Mouse (Mus musculus) layer of hippocampus, postnatal 25 days (tissue): ENCODE measurements around the gene Lsm3. TPM values are rescaled to one million over a fixed set of nuclear protein-coding genes. Genes with fewer than 3 reads are reported as not detected.
"Not testable (repeated sequence)": the region's sequence is repeated elsewhere in the genome, so short reads cannot be mapped to it uniquely, and the experiment has no call there.

Experiments
- DNase-seq, 2 experiments: peaks; one replicate each; pipeline ENCODE4 v3.0.0; 2022; ENCODE audit warnings: mixed read lengths in 2 of 2, low spot score in 1 of 2; ENCODE audit errors: extremely low spot score in 1 of 2
- total RNA-seq, 2 experiments: library from RNA; stranded (reverse); gene quantifications; 2 replicates each; pipeline ENCODE4 v1.2.3; 2021

Gene Lsm3
- total RNA-seq = 10 to 100 TPM; 35.8 to 38.4 TPM

DNA sequence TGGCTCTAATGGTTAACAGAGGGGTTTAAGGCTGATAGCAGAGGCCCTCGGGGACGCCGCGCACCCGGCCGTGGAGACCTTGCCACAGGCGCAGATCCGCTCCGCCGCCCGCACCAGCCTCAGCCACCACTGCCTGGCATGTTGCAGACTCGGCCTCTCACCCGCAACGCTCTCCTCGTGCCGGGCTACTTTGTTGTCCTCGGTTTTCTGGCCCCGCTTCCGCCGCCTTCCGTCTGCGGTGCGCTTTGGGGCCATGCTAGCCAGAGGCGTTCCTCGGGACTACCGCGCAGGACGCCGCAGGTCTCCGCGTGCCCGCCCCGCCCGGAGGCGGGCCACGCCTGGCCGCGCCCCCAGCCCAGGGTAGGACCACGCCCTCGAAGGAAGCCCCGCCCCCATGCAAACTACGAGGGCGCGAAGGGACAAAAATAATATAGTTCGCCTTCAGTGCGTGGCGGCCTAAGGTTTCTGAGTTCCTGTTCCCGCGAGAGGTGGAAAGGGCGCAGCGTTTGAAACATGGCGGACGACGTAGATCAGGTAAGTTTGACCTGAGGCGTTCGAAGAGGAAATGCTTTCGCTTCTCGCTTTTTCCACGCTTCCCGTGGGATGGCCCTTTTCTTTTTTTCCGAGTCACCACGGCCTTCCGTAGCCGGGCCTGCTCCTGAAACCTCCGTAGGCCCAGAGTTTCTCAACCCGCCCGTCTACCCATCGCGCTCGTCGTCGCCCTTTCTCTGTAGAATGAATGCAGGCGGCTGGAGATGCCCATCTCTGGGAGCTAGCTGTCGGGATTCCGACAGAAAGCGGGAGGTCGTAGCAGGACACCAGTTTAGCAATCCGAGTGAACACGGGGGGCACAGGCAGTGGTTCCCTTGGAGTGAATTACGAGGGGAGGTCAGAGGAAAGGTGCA lies at the start of gene Lsm3, which contains the start of gene Xpc:
Gene Lsm3, plus strand, starts transcription at position 384 of the 905 bp plus-strand sequence.
Gene Xpc, minus strand, starts transcription at position 344 of the 905 bp plus-strand sequence.
- DNase-seq = peak; percentile 95

DNA sequence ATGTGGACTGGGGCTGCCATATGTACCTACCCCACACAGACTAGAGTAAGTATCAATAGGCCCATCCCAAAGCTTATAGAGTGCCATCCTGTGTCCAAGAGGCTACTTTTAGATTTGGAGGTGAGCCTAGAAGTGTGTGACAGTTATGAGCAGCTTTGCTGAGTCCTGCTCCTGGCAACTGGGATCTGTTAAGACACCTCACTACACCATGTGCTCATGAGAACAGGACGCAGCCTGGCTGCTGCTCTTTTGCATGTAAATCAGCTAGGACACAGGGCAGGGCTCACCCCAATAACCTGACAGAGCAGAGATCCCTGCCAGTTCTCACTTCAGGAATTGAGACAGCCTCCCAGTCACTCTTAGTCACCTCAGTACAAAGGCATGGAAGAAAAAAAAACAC lies 48.6 kb upstream of the Lsm3 start:
- no peak for DNase-seq

DNA sequence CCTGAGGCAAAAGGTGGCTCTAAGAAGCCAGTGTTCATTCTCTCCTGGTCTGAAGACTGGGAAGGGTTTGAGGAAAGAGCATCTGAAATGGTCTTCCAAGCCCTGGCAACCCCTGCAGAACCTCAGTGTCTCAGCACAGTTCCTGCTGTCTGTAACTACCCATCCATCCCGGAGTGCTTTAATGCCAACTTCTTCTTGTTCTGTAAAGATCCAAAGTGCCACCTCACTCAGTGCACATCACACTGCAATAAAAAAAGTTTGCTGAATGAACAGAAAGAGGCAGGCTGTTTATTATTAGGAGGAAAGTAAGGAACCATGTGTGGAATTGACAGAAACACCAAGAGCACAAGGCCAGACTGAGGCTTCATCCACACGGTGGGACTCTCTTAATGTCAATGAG lies 45.0 kb upstream of the Lsm3 start:
- DNase-seq = no peak

DNA sequence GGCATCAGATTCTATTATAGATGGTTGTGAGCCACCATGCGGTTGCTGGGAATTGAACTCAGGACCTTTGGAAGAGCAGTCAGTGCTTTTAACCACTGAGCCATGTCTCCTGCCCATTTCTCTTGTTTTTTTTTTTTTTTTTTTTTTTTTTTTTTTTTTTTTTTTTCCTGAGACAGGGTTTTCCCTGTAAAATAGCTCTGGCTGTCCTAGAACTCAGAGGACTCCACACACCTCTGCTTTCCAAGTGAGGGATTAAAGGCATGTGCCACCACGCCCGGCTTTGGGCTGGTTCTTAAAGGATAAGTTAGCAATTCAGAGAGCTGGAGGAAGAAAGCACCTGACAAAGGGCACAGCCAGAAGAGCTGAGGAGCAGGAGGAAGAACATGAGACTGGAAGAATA lies 44.3 kb upstream of the Lsm3 start:
- DNase-seq = not testable (repeated sequence)

DNA sequence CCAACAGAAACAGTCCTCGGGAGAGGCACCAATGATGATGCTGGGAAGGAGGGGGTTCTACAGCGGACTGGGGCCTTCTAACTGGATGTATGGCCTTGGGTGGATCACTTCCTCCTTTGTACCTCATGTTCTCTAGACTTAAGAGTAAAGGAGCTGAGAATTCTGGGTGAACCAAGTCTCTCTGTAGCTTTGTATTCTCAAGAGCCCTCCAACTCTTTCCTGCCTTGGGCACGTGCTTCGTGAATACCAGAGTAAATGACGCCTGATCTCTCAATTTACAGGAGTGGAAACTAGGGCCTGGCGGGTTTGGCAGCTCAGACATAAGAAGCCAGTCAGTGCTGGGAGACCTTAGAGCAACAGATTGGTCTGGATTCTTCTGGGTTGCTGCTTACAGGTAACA lies 43.4 kb upstream of the Lsm3 start:
- no peak for DNase-seq

DNA sequence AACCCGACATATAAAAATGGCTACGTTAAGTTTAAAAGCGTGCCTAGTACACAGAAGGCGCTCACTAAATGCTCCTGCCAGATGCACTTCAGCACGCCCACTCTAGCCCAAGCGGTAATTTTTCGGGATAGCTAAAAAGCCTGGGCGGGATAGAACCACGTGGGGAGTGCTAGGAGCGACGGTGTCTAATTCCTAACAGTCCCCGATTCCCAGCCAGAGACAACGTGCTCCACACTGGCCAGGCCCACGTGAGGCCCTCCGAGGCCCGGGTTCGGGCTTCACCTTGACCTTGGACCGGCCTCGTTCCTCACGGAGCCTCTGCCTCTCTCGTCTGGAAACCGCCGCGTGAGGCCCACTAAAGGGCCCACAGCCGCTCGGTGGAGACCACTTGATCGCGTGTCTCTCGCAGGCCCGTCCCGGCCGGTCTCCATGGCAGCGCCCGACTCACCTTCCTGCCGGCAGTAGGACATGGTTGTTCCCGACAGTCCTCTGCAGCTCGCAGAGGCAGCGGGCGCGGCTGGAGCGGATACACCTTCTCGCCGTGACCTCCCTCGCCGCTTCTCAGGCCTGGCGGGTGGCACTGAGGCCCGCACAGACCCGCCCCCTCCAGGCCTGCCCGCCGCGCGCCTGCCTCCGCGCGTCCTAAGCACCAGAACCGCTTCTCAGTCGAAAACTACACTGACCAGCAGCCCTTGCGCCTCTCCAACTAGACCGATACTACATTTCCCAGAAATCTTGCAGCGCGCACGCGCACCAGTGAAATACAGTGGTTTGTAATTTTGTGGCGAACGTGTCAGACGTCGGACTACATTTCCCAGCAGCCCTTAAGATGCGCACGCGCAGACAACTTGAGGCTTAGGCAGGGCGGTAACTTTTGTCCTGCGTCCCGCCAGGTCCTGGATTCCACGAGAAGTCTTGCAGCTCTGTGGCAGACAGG lies 42.6 kb upstream of the Lsm3 start, which contains the start of the genes Chchd4 and Tmem43:
Gene Chchd4, minus strand, starts transcription at position 679 of the 937 bp plus-strand sequence.
Gene Tmem43, plus strand, starts transcription at position 836 of the 937 bp plus-strand sequence.
- peak; percentile 91 to 95 for DNase-seq

DNA sequence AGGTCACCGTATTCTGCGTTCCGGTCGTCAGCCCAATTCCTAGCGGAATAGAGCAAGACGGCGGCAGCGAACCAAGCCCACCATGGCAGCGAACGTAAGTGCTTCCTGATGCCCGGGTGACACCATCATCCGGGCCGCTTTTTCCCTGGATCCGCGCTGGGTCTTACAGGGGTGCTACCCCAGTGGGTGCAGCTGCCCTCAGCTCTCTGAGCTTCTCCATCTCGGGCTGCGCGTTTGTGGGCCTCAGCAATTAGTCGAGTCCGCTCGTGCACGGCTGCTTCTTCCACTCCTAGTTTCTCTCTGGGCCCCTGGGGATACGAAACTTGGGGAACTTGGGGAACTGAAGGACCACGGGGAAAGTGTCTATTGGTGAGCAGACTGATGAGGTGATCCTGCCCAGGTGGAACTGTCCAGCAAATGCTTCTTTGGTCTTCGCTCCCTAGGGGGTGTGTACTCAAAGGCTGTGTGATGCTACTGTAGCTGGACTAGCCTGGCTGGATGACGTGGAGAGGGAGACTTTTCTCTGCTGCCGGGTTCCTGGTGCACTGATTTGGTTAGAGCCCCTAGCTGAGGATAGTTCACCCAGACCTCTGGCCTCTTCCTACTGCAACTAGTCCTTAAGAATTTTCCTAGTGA lies 41.8 kb upstream of the Lsm3 start:
- DNase-seq = peak in 1 of 2 experiments; percentile 15

DNA sequence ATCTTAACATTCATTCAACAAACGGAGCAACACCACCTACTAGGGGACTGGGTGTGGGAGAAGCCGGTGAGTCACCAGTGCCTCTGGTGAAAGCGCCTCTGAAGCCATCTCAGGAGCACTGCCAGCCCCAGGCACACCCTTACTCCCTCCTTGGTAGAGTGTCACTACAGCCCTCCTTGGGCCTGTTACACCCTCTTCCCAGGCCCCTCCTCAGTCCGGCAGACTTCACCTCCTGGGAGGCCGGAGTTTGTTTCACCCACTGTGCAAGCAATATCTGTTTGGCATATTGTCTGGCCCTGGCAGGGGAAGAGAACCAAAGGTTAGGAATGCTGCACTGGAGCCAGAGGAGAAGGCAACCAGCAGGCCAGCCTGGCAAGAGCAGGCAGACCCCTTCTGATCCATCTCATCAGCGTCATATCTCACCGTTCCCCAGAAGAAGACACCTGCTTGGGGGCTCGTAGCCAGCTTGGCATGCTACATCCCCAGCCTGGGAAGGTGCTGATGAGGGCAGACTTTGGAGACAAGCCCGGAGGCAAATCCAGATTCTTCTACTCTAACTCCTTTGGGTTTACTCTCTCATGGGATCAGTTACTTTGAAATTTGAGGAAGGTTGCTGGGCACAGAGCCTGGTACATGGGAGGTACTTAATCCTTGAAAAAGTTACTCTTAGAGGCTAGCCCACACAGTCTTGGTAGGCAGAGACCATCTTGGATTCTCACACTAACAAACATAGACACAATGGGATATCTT lies 41.1 kb upstream of the Lsm3 start:
- no peak for DNase-seq

DNA sequence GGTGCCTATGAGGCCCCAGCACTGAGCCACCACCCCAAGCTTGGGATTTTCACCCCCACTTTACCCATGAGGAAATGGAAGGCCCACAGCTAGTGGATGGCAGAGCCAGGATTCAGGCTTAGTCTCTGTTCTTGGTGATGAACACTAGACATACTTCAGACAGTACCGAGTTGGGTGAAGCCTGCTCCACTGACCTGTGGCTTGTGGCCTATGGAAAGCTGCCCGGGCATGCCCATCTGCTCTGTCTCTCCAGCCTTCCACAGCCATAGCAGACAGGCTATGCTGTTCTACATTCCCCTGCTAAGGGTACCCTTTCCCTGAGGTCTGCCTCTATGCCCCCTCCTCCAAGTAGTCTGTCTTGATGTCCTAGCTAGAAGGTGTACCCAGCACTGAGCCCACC lies 39.2 kb upstream of the Lsm3 start:
- DNase-seq = no peak

DNA sequence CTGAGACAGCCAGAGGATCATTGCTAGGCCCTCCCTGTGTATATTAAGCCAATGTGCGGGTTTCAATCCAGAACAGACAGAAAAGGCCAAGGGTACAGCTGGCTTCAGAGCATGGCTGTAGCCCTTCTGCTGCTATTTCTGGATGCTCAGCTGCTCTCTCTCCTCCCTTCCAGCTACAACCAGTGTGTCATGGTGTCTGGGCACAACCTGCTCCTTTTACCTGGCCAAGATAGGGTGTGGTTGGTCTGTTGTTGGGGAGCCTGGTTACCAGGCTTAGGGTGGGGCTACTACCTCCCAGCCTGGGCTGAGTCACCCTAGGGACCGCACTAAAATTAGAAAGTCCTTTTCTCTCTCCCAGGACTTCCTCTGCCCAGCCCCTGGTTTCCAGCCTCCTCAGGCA lies 32.4 kb upstream of the Lsm3 start:
- no peak for DNase-seq

DNA sequence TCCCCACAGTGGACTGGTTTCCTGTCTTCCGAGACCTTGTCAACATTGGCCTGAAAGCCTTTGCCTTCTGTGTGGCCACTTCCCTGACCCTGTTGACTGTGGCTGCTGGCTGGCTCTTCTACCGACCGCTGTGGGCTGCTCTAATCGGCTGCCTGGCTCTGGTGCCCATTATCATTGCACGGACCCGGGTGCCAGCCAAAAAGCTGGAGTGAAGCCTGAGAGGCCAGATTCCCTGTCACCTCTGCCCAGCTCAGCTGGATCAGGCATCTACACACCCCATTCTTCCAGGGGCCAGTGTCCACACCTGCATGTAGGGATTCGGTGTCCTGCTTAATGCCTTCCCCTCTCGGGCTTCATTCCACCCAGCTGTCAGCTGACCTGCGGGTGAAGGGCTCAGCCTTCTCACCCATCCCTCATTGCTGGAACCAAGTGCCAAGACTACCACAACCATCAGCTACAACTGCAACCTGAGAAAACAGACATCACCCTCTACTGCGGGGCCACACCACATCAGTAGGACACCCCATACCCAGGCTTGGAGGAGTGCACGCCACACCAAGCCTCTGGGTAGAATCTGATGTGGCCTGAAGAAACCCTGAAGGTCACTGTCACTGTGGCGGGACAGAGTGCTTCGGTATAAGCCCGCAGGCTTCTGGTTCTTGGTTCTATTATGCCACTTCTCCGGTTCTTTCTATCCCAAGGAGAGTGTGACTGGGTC lies 28.8 kb upstream of the Lsm3 start:
- no peak for DNase-seq

DNA sequence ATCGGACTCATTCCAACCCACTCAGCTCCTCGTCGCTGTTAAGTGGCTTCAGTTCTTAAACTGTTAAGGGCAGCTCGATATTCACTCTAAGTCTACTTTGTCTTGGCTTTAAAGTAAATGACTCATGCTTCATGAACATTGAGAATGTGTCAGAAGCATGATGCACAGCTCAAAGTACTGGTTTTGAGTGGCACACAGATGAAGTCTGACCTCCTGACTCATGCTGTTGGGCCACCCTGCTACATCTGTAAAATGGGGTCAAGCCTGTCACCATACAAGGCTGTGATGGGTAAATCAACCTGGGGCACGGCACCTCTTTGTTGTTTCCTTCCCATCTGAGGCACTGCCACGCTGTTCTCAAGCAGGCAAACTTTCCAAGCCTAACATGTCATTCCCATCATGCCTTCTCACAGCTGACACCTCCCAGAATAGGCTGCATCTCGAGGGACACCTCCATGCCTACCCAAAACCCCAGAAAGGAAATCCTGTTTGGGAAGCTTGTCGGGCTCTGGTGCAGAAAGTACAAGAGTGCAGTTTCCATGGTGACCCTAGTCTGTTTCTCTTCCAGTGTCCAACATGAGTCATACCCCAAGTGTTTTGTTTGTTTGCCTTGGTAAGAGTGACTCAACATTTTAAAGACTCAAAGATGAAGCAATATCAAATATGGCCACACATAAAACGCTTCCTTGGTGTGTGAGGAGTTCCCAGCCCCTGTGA lies 27.1 kb upstream of the Lsm3 start:
- no peak for DNase-seq

DNA sequence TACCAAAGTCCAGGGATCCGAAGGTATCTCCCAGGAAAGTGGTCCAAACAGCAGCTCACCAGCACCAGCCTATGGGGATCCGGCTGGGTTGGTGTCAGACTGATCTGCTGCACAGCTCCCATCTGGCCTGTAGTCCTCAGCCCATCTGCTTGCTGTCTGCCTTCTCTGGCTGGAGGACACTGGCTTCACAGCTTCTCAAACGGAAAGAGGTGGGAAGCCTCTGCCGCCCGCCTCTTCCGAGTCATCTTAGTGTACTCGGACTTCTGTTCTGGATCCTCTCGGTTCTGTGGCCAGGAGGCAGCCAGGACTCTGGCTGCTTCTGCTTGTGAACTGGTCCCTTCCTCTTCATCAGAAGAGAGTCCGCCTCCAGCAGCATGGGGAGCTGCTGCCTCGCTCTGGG lies 25.9 kb upstream of the Lsm3 start:
- DNase-seq = peak; percentile 13 to 22

DNA sequence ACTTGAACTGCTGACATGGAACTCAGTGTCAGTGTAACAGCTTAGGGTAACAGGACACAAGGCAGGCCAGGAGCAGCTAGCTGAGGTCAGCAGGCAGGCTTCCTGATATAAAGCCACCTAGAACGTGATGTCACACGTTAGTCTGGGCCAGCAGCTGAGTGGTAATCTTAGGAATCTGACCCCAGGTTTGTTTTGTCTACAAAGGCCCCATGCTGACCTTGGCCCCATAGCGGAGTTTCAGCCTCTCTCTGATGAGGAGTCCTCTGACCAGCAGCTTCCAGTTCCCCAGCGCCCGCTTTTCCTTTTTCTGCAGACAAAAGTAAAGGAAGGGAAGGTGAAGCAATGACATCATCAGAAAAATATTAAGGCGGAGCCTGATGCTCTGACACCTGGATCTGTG lies 24.7 kb upstream of the Lsm3 start:
- DNase-seq = no peak

DNA sequence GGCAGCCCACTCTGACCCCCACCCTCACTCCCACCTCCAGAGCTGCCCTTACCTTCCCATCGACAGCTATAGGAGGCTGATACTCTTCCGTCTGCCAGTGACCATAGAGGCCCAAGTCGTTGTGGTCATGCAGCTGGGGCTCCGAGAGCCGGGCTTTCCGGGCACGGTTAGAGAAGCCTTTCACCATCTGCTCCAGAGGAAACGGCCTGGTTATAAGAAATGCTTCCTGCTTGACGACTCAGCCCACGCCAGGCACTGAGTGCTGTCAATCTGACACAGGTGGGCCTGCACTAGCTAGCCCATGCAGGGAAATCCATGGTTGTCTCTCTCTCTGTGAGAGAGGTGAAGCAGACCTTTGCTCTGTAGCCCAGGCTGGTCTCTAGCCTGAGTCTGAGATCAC lies 22.7 kb upstream of the Lsm3 start:
- no peak for DNase-seq

DNA sequence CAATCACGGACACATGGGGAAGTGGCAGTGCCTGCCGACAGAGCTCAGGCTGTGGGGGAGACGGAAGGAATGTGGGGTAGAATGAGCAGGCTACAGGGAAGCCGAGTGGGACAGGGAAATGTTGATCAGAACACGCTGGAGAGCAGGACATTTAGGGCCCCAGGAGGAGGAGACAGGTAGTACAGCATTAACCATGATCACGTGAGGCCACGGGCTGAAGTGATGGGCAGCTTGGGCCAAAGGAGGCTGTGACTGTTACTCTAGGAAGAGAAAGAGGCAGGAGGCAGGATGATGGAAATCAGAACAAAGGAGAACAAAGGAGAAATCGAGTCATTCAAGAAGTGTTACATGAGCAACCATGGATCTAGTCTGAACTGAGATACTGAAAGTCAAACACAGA lies 21.2 kb upstream of the Lsm3 start:
- DNase-seq = no peak

DNA sequence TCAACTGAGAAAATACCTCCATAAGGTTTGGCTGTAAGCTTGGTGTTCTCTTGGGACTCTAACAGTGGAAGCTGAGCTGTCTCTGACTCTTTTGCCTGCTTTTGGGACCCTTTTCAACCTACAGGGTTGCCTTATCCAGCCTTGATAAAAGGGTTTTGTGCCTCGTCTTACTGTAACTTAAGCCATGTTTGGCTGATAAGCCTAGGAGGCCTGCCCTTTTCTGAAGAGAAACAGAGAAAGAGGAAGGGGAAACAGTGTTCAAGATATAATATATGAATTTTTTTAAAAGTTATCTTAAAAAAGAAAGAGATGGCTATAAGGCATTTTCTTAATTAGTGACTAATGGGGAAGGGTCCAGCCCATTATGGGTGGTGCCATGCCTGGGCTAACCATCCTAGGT lies 12.4 kb upstream of the Lsm3 start:
- DNase-seq = no peak

DNA sequence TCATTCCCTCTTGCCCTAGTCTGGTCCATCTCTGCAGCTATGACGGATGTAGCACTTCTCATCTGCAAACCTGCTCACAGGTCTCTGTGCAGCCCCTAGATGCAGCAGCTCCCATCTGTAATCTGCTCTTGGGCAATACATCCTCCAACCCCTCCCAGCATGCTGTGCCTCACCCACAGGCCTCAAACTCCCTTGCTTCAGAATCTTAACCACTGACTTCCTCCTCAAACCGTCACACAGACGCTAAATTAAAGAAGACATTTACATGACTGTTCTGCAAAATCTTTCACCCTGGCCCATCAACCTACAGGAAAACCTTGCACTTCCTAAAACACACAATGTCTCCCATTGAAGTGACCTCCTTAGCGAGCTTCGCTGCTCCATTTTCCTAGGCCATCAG lies 9.7 kb upstream of the Lsm3 start:
- DNase-seq = no peak

DNA sequence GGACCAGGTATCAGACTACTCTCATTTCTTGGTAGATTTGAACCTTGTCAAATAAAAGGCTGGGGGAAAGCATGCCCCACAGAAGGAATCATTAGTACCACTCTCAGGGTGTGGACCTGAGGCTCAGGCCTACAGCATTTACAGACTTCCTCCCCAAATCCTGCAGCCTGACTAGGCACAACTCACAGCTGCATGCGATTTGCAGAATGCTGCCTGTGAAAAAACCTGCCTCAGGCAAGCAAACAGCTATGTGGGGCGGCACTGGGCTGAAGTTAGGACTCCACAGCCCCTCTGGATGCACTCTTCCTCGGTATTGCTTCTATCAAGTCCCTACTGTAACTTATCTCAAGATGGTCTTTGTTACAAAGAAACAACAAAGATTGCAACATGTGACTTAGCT lies 7.7 kb upstream of the Lsm3 start:
- no peak for DNase-seq
